Mouse (Mus musculus) megakaryocyte, embryonic 14.5 days (primary cell): ENCODE results near the gene Madd.

Source experiments
- FLI1 ChIP-seq: IDR thresholded peaks from 2 replicates; pipeline ENCODE4 v1.6.1; 2012; ENCODE audit warnings: low read length, inconsistent platforms, mixed read lengths
- GATA1 ChIP-seq: IDR thresholded peaks from 3 replicates; pipeline ENCODE4 v1.6.1; 2012; ENCODE audit warnings: mixed read lengths, low read length, inconsistent platforms, borderline replicate concordance

DNA sequence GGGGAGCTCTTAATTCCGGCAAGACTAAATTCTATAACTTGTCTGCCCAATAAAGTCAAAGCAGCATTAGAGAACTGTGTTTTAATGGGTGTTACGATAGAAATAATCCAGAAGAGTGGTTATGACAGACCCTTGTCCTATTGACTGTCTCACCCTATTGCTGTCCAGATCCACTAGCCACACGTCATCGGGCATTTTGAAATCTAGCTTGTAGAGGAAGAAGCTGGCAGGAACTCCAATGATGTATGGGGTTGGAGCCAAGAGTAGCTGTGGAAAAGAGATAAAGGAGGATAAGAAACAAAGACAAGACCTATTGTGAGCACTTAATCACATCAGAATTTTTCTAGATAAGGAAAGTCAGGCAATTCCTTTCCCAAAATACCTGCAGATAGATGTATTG lies 8.1 kb downstream of the Madd start:
- TF ChIP-seq GATA1 (no peak), FLI1 (no peak)
